Mouse (Mus musculus) CH12F3 (cell line): ENCODE data around the gene Map2k1.
"Not testable (repeated sequence)": the region's sequence is repeated elsewhere in the genome, so short reads cannot be mapped to it uniquely, and the experiment has no call there.

Experiments used
- in situ Hi-C: fragments of 300-500 bp; cut with MboI; formaldehyde crosslinking; loops from 2 replicates; pipeline ENCODE4 v1.14.3; 2020; ENCODE audit warnings: low sequenced_read_pairs

Gene Map2k1

GRCm38 (mm10) chr9:64253021-64253904 is at the start of gene Map2k1:
Gene Map2k1 (minus strand): TSS chr9:64253631.
- in situ Hi-C loops, result no loop called here

- in situ Hi-C loops, result not testable (repeated sequence)
Observed at GRCm38 (mm10) chr9:64303086-64303485, 49.7 kb upstream of the Map2k1 start.

GRCm38 (mm10) chr9:64282404-64282987 is 29.1 kb upstream of the Map2k1 start:
- in situ Hi-C loops, result no loop called here

GRCm38 (mm10) chr9:64281781-64282178 is 28.3 kb upstream of the Map2k1 start:
- in situ Hi-C loops, result no loop called here

GRCm38 (mm10) chr9:64281105-64281780 is 27.8 kb upstream of the Map2k1 start, which contains the start of gene Tipin:
Gene Tipin (plus strand): TSS chr9:64281581.
- in situ Hi-C loops, result no loop called here

GRCm38 (mm10) chr9:64278665-64279310 is 25.4 kb upstream of the Map2k1 start:
- in situ Hi-C loops, result no loop called here

GRCm38 (mm10) chr9:64277706-64278105 is 24.3 kb upstream of the Map2k1 start:
- in situ Hi-C loops, result no loop called here

GRCm38 (mm10) chr9:64274919-64275318 is 21.5 kb upstream of the Map2k1 start:
- in situ Hi-C loops, result no loop called here

GRCm38 (mm10) chr9:64274291-64274690 is 20.9 kb upstream of the Map2k1 start:
- in situ Hi-C loops, result no loop called here

GRCm38 (mm10) chr9:64273757-64274156 is 20.3 kb upstream of the Map2k1 start:
- in situ Hi-C loops, result no loop called here

- in situ Hi-C loops, result no loop called here
Observed at GRCm38 (mm10) chr9:64272611-64273010, 19.2 kb upstream of the Map2k1 start.

GRCm38 (mm10) chr9:64271249-64271648 is 17.8 kb upstream of the Map2k1 start:
- in situ Hi-C loops, result no loop called here

GRCm38 (mm10) chr9:64268836-64269235 is 15.4 kb upstream of the Map2k1 start:
- in situ Hi-C loops, result not testable (repeated sequence)

GRCm38 (mm10) chr9:64268196-64268595 is 14.8 kb upstream of the Map2k1 start:
- in situ Hi-C loops, result no loop called here

- in situ Hi-C loops, result no loop called here
Observed at GRCm38 (mm10) chr9:64267231-64267630, 13.8 kb upstream of the Map2k1 start.

- in situ Hi-C loops, result no loop called here
Observed at GRCm38 (mm10) chr9:64264813-64265212, 11.4 kb upstream of the Map2k1 start.

- in situ Hi-C loops, result no loop called here
Observed at GRCm38 (mm10) chr9:64261023-64261422, 7.6 kb upstream of the Map2k1 start.

GRCm38 (mm10) chr9:64259906-64260305 is 6.5 kb upstream of the Map2k1 start:
- in situ Hi-C loops, result no loop called here

GRCm38 (mm10) chr9:64256204-64256603 is 2.8 kb upstream of the Map2k1 start:
- in situ Hi-C loops, result no loop called here

- in situ Hi-C loops, result no loop called here
Observed at GRCm38 (mm10) chr9:64255422-64255821, 2.0 kb upstream of the Map2k1 start.

- in situ Hi-C loops, result no loop called here
Observed at GRCm38 (mm10) chr9:64252591-64253020, 825 bp downstream of the Map2k1 start.
